Mouse (Mus musculus): ENCODE results near the gene Stk32c. TPM values are rescaled to one million over a fixed set of nuclear protein-coding genes. Genes with fewer than 3 reads are reported as not detected.

Stk32c gene
- total RNA-seq, 1 experiment: 0.89 TPM

DNA sequence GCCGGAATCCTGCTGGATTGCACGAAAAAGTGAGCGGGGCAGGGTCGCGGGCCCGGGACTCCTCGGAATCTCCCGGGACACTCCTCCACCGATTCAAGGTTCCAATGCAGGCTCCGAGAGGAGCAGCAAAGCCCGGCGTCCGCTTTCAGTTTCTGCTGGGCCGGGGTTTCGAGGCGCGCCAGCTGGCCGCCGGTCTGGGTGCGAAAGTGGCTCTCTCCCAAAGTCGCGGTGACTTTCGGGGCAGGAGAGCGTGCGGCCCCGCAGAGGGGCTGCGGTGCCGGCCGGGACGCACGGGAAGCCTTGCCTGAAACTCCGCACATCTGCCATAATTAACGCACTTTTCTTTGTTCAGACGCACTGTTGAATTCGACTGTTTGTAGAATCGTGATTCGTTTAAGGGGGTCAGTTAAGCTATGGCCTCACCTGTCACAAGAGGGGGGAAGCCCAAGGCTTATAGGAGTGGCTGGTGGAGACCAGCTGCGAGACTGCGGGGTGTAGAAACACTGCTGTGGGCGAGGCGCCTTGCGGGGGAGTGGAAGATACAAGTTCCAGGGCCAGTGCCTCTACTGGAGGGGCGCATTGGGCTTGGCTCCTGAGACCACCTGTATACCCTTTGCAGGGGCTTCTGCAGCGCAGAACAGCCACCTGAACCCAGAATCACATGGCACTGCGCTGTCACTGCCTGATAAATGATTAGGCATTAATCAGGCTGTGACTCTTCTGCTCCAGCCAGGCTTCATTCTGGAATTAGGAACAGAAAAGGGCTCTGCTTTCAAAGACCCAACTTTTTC lies 35.7 kb upstream of the Stk32c start:
- H3K4me1 ChIP-seq (ENCODE audit: control insufficient read depth in 2 of 2, insufficient read depth in 2 of 2, low read length in 2 of 2, poor library complexity in 1 of 2): peaks cover 0 to 43% of the 10 kb centered on the region in 2 experiments; a peak in 2 of 4 replicates
- peaks cover 2% of the 10 kb centered on the region; the same call in 1 of the 2 replicates for H3K36me3 ChIP-seq (ENCODE audit: control insufficient read depth, insufficient read depth, low read length, poor library complexity, severe bottlenecking)
- H3K27ac ChIP-seq (ENCODE audit: insufficient read depth, low read depth, low read length, poor library complexity, severe bottlenecking): no peak overlapping the region
- TF ChIP-seq CHD2 (IDR thresholded peaks at IDR 0.05; ENCODE audit: low read depth, low read length) (no peak), MAFK (IDR thresholded peaks at IDR 0.05; ENCODE audit: insufficient read depth, low read depth, low read length) (no peak), ZC3H11A (IDR thresholded peaks at IDR 0.05; ENCODE audit: borderline replicate concordance, low read depth, low read length) (no peak), HCFC1 (IDR thresholded peaks at IDR 0.05; ENCODE audit: borderline replicate concordance, insufficient read depth, low read length) (no peak), ZNF384 (IDR thresholded peaks at IDR 0.05; ENCODE audit: low read depth, low read length) (no peak)
- no peak for DNase-seq (ENCODE audit: low read depth, low spot score)
- H3K9ac ChIP-seq (ENCODE audit: insufficient read depth, low read depth, low read length, poor library complexity, severe bottlenecking): peak overlapping the region; percentile 83
- in situ Hi-C loops (cut with MboI; ENCODE audit: low sequenced_read_pairs in 2 of 2, unreplicated experiment in 2 of 2): no loop called here
- no peaks in the 10 kb centered on the region for H3K9me3 ChIP-seq (ENCODE audit: control insufficient read depth, insufficient read depth, low read depth, low read length)
- peak overlapping the region; percentile 79 to 82 for H3K4me3 ChIP-seq (ENCODE audit: insufficient read depth in 1 of 2, low read depth in 1 of 2, low read length in 2 of 2, poor library complexity in 1 of 2, severe bottlenecking in 1 of 2)

DNA sequence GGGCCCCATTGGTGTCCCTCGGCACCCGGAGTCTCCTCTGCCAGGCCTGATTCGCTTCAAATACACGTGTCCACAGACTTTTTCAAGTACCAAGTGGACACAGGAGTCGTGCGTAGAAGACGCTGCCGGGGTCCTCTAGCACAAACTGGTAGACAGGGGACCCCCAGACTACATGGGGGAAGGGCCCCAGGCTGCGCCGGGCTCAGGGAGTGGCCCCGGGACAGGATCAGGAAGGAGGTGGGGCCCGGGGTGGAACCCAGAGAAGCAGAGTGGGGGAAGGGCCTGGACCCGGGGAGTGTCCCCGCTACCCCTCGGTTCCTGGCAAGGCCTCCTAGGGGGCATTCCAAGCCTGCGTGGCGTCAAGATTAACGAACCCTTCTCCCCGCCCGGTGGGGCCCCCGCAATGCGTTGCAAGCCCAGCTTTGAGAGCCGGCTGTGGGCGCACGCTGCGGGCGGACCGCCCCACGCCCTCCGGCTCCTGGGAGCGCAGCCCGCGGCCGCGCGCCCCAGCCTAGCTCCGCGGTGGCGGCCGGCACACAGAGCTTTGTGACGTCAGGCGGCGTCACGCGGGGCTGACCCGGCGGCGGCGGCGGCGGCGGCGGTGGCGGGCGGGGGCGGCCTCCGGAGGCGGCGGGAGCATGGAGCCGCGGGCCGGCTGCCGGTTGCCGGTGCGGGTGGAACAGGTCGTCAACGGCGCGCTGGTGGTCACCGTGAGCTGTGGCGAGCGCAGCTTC lies 34.9 kb upstream of the Stk32c start, which contains the start of gene Pwwp2b:
Gene Pwwp2b, plus strand, starts transcription at position 602 of the 734 bp plus-strand sequence.
- DNase-seq (ENCODE audit: low read depth, low spot score): no peak
- H3K27ac ChIP-seq (ENCODE audit: insufficient read depth, low read depth, low read length, poor library complexity, severe bottlenecking): no peak within 1 kb of the TSS
- H3K4me3 ChIP-seq (ENCODE audit: insufficient read depth in 1 of 2, low read depth in 1 of 2, low read length in 2 of 2, poor library complexity in 1 of 2, severe bottlenecking in 1 of 2): peak within 1 kb of the TSS; percentile 79 to 87
- H3K36me3 ChIP-seq (ENCODE audit: control insufficient read depth, insufficient read depth, low read length, poor library complexity, severe bottlenecking): peaks cover 2% of the 10 kb centered on the region; the same call in 1 of the 2 replicates
- TF ChIP-seq CHD2 (IDR thresholded peaks at IDR 0.05; ENCODE audit: low read depth, low read length) (no peak), ZC3H11A (IDR thresholded peaks at IDR 0.05; ENCODE audit: borderline replicate concordance, low read depth, low read length) (no peak), MAFK (IDR thresholded peaks at IDR 0.05; ENCODE audit: insufficient read depth, low read depth, low read length) (no peak), HCFC1 (IDR thresholded peaks at IDR 0.05; ENCODE audit: borderline replicate concordance, insufficient read depth, low read length) (no peak), ZNF384 (IDR thresholded peaks at IDR 0.05; ENCODE audit: low read depth, low read length) (no peak)
- no peaks in the 10 kb centered on the region for H3K9me3 ChIP-seq (ENCODE audit: control insufficient read depth, insufficient read depth, low read depth, low read length)
- H3K4me1 ChIP-seq (ENCODE audit: control insufficient read depth in 2 of 2, insufficient read depth in 2 of 2, low read length in 2 of 2, poor library complexity in 1 of 2): peaks cover 0 to 35% of the 10 kb centered on the region in 2 experiments; a peak in 1 of 4 replicates
- H3K9ac ChIP-seq (ENCODE audit: insufficient read depth, low read depth, low read length, poor library complexity, severe bottlenecking): peak within 1 kb of the TSS; percentile 83
- in situ Hi-C loops (cut with MboI; ENCODE audit: low sequenced_read_pairs in 2 of 2, unreplicated experiment in 2 of 2): no loop called here

DNA sequence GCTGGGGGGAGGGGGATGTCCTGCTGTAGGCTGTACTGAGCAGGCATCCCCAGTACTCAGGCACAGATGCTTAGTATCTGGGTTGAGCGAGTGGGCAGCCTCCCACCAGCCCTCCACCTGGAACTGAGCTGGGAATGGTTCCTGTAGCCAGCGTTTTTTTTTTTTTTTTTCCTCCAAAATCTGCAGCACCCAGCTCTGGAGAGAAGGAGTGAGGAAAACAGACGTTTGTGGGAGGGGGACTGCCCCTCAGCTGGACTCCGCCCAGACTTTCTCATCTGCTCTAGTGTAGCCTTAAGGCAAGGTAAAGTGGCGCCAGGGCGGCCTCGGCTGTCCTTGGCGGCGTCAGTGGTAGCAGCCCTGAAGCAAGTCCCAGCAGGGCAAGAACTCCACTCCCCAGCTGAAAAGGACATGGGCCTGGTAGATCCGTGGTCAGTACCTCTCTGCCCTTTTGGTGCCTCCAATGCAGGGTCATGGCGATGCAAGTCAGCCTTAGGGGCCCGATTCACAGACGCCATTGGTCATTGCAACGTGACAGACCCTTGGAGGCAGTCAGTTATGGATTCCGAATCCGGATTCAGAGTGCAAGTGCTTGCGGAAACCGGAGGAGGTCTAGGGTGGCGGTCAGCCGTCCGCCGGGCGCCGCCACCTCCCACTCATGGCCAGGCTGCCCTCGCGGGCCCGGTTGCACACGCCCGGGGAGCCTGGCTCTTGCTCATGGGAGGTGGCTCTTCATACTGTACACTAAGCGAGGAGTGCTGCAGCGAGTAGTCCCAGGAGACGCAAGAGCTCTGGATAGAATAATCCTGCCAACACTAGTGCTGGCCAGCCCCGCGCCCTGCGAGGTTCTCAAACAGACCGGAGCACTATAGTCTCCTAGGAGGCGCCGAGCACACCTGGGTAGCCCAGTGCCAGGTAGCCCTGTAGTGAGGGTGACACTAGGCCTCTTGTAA lies 34.1 kb upstream of the Stk32c start:
- Histone ChIP-seq H3K9ac (ENCODE audit: insufficient read depth, low read depth, low read length, poor library complexity, severe bottlenecking) (peak overlapping the region; percentile 83; the same call in 1 of the 2 replicates), H3K27ac (ENCODE audit: insufficient read depth, low read depth, low read length, poor library complexity, severe bottlenecking) (no peak overlapping the region), H3K36me3 (ENCODE audit: control insufficient read depth, insufficient read depth, low read length, poor library complexity, severe bottlenecking) (peaks cover 2% of the 10 kb centered on the region; the same call in 1 of the 2 replicates), H3K9me3 (ENCODE audit: control insufficient read depth, insufficient read depth, low read depth, low read length) (no peaks in the 10 kb centered on the region), H3K4me3 (ENCODE audit: insufficient read depth in 1 of 2, low read depth in 1 of 2, low read length in 2 of 2, poor library complexity in 1 of 2, severe bottlenecking in 1 of 2) (peak overlapping the region; percentile 79 to 87), H3K4me1 (ENCODE audit: control insufficient read depth in 2 of 2, insufficient read depth in 2 of 2, low read length in 2 of 2, poor library complexity in 1 of 2) (peaks cover 0 to 29% of the 10 kb centered on the region in 2 experiments; a peak in 1 of 4 replicates)
- no peak for DNase-seq (ENCODE audit: low read depth, low spot score)
- TF ChIP-seq ZNF384 (IDR thresholded peaks at IDR 0.05; ENCODE audit: low read depth, low read length) (no peak), HCFC1 (IDR thresholded peaks at IDR 0.05; ENCODE audit: borderline replicate concordance, insufficient read depth, low read length) (no peak), ZC3H11A (IDR thresholded peaks at IDR 0.05; ENCODE audit: borderline replicate concordance, low read depth, low read length) (no peak), MAFK (IDR thresholded peaks at IDR 0.05; ENCODE audit: insufficient read depth, low read depth, low read length) (no peak), CHD2 (IDR thresholded peaks at IDR 0.05; ENCODE audit: low read depth, low read length) (no peak)
- in situ Hi-C loops (cut with MboI; ENCODE audit: low sequenced_read_pairs in 2 of 2, unreplicated experiment in 2 of 2): no loop called here

DNA sequence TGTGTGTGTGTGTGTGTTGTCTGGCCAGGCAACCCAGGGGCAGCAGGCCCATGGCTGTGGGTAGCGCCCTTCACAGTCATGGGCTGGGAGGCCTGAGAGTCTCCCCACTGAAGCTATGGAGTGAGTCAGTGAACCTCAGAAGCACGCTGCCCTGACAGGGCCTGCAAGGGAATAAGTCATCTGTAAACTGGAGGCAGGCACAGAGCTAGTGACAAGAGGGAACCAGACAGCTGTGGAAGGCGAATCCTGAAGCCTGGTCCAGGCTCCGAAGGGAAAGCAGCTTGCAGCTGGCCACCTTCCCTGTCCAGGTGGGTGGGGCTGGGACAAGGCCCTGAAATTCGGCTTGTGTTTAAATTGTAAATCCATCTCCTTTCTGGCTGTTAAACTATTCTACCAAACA lies 33.0 kb upstream of the Stk32c start:
- Histone ChIP-seq H3K9me3 (ENCODE audit: control insufficient read depth, insufficient read depth, low read depth, low read length) (no peaks in the 10 kb centered on the region), H3K9ac (ENCODE audit: insufficient read depth, low read depth, low read length, poor library complexity, severe bottlenecking) (no peak overlapping the region), H3K4me1 (ENCODE audit: control insufficient read depth in 2 of 2, insufficient read depth in 2 of 2, low read length in 2 of 2, poor library complexity in 1 of 2) (peaks cover 0 to 24% of the 10 kb centered on the region in 2 experiments; a peak in 1 of 4 replicates), H3K4me3 (ENCODE audit: insufficient read depth in 1 of 2, low read depth in 1 of 2, low read length in 2 of 2, poor library complexity in 1 of 2, severe bottlenecking in 1 of 2) (no peak overlapping the region), H3K27ac (ENCODE audit: insufficient read depth, low read depth, low read length, poor library complexity, severe bottlenecking) (no peak overlapping the region), H3K36me3 (ENCODE audit: control insufficient read depth, insufficient read depth, low read length, poor library complexity, severe bottlenecking) (peaks cover under 1% of the 10 kb centered on the region; the same call in 1 of the 2 replicates)
- in situ Hi-C loops (cut with MboI; ENCODE audit: low sequenced_read_pairs in 2 of 2, unreplicated experiment in 2 of 2): no loop called here
- no peak for TF ChIP-seq ZNF384 (IDR thresholded peaks at IDR 0.05; ENCODE audit: low read depth, low read length)
- TF ChIP-seq CHD2 (IDR thresholded peaks at IDR 0.05; ENCODE audit: low read depth, low read length): no peak
- TF ChIP-seq ZC3H11A (IDR thresholded peaks at IDR 0.05; ENCODE audit: borderline replicate concordance, low read depth, low read length): no peak
- no peak for TF ChIP-seq MAFK (IDR thresholded peaks at IDR 0.05; ENCODE audit: insufficient read depth, low read depth, low read length)
- TF ChIP-seq HCFC1 (IDR thresholded peaks at IDR 0.05; ENCODE audit: borderline replicate concordance, insufficient read depth, low read length): no peak
- DNase-seq (ENCODE audit: low read depth, low spot score): no peak

Measured in ES-E14 (cell line).